Mouse (Mus musculus) embryo, embryonic 11 days (tissue): ENCODE measurements around the gene Arl9.
"Not testable (repeated sequence)": the region's sequence is repeated elsewhere in the genome, so short reads cannot be mapped to it uniquely, and the experiment has no call there.

Source experiments
- DNase-seq: peaks from one replicate; pipeline ENCODE4 v3.0.0-alpha.2; 2015

Gene Arl9

GRCm38 (mm10) chr5:77004051-77004821 lies at the start of gene Arl9:
TSS of gene Arl9 (plus strand) at chr5:77004055.
- no peak for DNase-seq

GRCm38 (mm10) chr5:76954271-76954900 lies 49.5 kb upstream of the Arl9 start:
- DNase-seq = no peak

GRCm38 (mm10) chr5:76955474-76955873 lies 48.4 kb upstream of the Arl9 start:
- no peak for DNase-seq

- DNase-seq = no peak
These were observed 45.9 kb upstream of the Arl9 start for GRCm38 (mm10) chr5:76957954-76958353.

GRCm38 (mm10) chr5:76959587-76959986 lies 44.3 kb upstream of the Arl9 start:
- DNase-seq = no peak

- DNase-seq = no peak
These were observed 41.3 kb upstream of the Arl9 start for GRCm38 (mm10) chr5:76962545-76962944.

GRCm38 (mm10) chr5:76964651-76965050 lies 39.2 kb upstream of the Arl9 start:
- DNase-seq = no peak

GRCm38 (mm10) chr5:76969250-76969649 lies 34.6 kb upstream of the Arl9 start:
- DNase-seq = no peak

- DNase-seq = not testable (repeated sequence)
These were observed 32.7 kb upstream of the Arl9 start for GRCm38 (mm10) chr5:76971115-76971514.

- DNase-seq = no peak
These were observed 30.4 kb upstream of the Arl9 start for GRCm38 (mm10) chr5:76973488-76973887.

- no peak for DNase-seq
These were observed 29.7 kb upstream of the Arl9 start for GRCm38 (mm10) chr5:76974207-76974553.

GRCm38 (mm10) chr5:76974554-76975285 lies 29.1 kb upstream of the Arl9 start, which contains the start of gene Srp72:
TSS of gene Srp72 (plus strand) at chr5:76974683.
- DNase-seq = peak; percentile 92

GRCm38 (mm10) chr5:76975736-76976135 lies 28.1 kb upstream of the Arl9 start:
- DNase-seq = no peak

GRCm38 (mm10) chr5:76984015-76984414 lies 19.8 kb upstream of the Arl9 start:
- DNase-seq = no peak

- no peak for DNase-seq
These were observed 13.1 kb upstream of the Arl9 start for GRCm38 (mm10) chr5:76990789-76991188.

- DNase-seq = no peak
These were observed 10.6 kb upstream of the Arl9 start for GRCm38 (mm10) chr5:76993174-76993814.

GRCm38 (mm10) chr5:76998416-76998815 lies 5.4 kb upstream of the Arl9 start:
- peak; percentile 65 for DNase-seq

- DNase-seq = no peak
These were observed 2.7 kb upstream of the Arl9 start for GRCm38 (mm10) chr5:77001192-77001591.

GRCm38 (mm10) chr5:77010352-77010751 lies 6.5 kb downstream of the Arl9 start:
- no peak for DNase-seq

GRCm38 (mm10) chr5:77011082-77011481 lies 7.2 kb downstream of the Arl9 start:
- DNase-seq = no peak

GRCm38 (mm10) chr5:77013171-77013570 lies 9.3 kb downstream of the Arl9 start:
- DNase-seq = no peak

GRCm38 (mm10) chr5:77015544-77016482 lies 12.0 kb downstream of the Arl9 start, which contains the start of gene Thegl:
TSS of gene Thegl (plus strand) at chr5:77016023.
- peak; percentile 92 for DNase-seq
